Mouse (Mus musculus) kidney, adult 2 months (tissue): ENCODE measurements around the gene Fchsd2. TPM values are rescaled to one million over a fixed set of nuclear protein-coding genes. Genes with fewer than 3 reads are reported as not detected.

ENCODE experiments used
- DNase-seq: peaks from one replicate; pipeline ENCODE4 v3.0.0; 2021
- H3K27ac ChIP-seq: fragments of 200-500 bp; 2 replicates; pipeline ENCODE4 v1.5.1; 2012; ENCODE audit warnings: low read depth, low read length, control low read depth, inconsistent platforms; ENCODE audit not compliant: insufficient read depth
- H3K27me3 ChIP-seq: fragments of 200-500 bp; replicated peaks from 2 replicates; pipeline ENCODE4 v1.6.1; 2012; ENCODE audit warnings: mild to moderate bottlenecking, moderate library complexity, low read length, inconsistent platforms; ENCODE audit not compliant: control insufficient read depth, insufficient read depth
- H3K36me3 ChIP-seq: fragments of 200-500 bp; 2 replicates; pipeline ENCODE4 v1.6.1; 2012; ENCODE audit warnings: mild to moderate bottlenecking, moderate library complexity, low read length, inconsistent platforms; ENCODE audit not compliant: control insufficient read depth, insufficient read depth
- H3K4me1 ChIP-seq: fragments of 200-500 bp; 2 replicates; pipeline ENCODE4 v1.6.1; 2011; ENCODE audit warnings: low read length; ENCODE audit not compliant: control insufficient read depth, insufficient read depth
- H3K4me3 ChIP-seq: fragments of 200-500 bp; 2 replicates; pipeline ENCODE4 v1.5.1; 2011; ENCODE audit warnings: mild to moderate bottlenecking, low read depth, low read length, control low read depth; ENCODE audit not compliant: insufficient read depth
- CTCF ChIP-seq: fragments of 200-500 bp; conservative IDR thresholded peaks from 2 replicates; pipeline ENCODE4 v1.5.1; 2011; ENCODE audit warnings: low read depth, mild to moderate bottlenecking, control low read depth, low read length, moderate library complexity, mixed read lengths; ENCODE audit not compliant: insufficient read depth, insufficient read length
- POLR2A ChIP-seq: fragments of 200-500 bp; IDR thresholded peaks from one replicate; pipeline ENCODE4 v1.6.1; 2011; ENCODE audit warnings: low read depth, low read length, control low read depth
- WGBS: fragments of 180-500 bp; shearing (Covaris S2); methylation state at CpG from one replicate; pipeline ENCODE4 v1.1.7; 2018; 5-methylcytosine and 5-hydroxymethylcytosine counted together
- polyA plus RNA-seq: library from polyadenylated mRNA; depleted of rRNA; stranded (reverse); fragments of >200 nt; gene quantifications from 2 replicates; pipeline ENCODE4 v1.2.3, GENCODE M21; 2012

Fchsd2 gene
- polyA plus RNA-seq, 1 experiment: 7.1 TPM

GRCm38 (mm10) chr7:101093231-101093630 is 568 bp downstream of the Fchsd2 start:
- Histone ChIP-seq H3K27ac (no peak overlapping the region), H3K36me3 (no peaks in the 10 kb centered on the region), H3K27me3 (no peaks in the 10 kb centered on the region), H3K4me3 (no peak overlapping the region), H3K4me1 (peaks cover 6% of the 10 kb centered on the region)
- TF ChIP-seq POLR2A (no peak), CTCF (no peak)
- 69% methylated on average over 3 of the region's 3 CpGs for WGBS
- no peak for DNase-seq

GRCm38 (mm10) chr7:101094746-101095145 is 2.1 kb downstream of the Fchsd2 start:
- Histone ChIP-seq H3K36me3 (no peaks in the 10 kb centered on the region), H3K27me3 (no peaks in the 10 kb centered on the region), H3K27ac (no peak overlapping the region), H3K4me1 (no peaks in the 10 kb centered on the region), H3K4me3 (no peak overlapping the region)
- WGBS: 81% methylated on average over 1 of the region's 1 CpGs
- no peak for DNase-seq
- no peak for TF ChIP-seq CTCF

GRCm38 (mm10) chr7:101095560-101095959 is 2.9 kb downstream of the Fchsd2 start:
- no peaks in the 10 kb centered on the region for H3K4me1 ChIP-seq
- H3K27ac ChIP-seq: no peak overlapping the region
- WGBS: 87% methylated on average over 5 of the region's 5 CpGs
- no peak for DNase-seq
- H3K27me3 ChIP-seq: no peaks in the 10 kb centered on the region
- no peaks in the 10 kb centered on the region for H3K36me3 ChIP-seq
- H3K4me3 ChIP-seq: no peak overlapping the region
- no peak for TF ChIP-seq POLR2A
- TF ChIP-seq CTCF: no peak

- WGBS: 95% methylated on average over 2 of the region's 2 CpGs
- TF ChIP-seq POLR2A (no peak), CTCF (no peak)
- no peaks in the 10 kb centered on the region for H3K36me3 ChIP-seq
- no peaks in the 10 kb centered on the region for H3K27me3 ChIP-seq
- no peak overlapping the region for H3K27ac ChIP-seq
- no peak for DNase-seq
- no peak overlapping the region for H3K4me3 ChIP-seq
- no peaks in the 10 kb centered on the region for H3K4me1 ChIP-seq
Observed at GRCm38 (mm10) chr7:101096576-101096975, 3.9 kb downstream of the Fchsd2 start.

GRCm38 (mm10) chr7:101097084-101097483 is 4.4 kb downstream of the Fchsd2 start:
- H3K36me3 ChIP-seq: no peaks in the 10 kb centered on the region
- 70% methylated on average over 3 of the region's 3 CpGs for WGBS
- no peak for TF ChIP-seq POLR2A
- no peak for TF ChIP-seq CTCF
- no peak overlapping the region for H3K4me3 ChIP-seq
- no peaks in the 10 kb centered on the region for H3K27me3 ChIP-seq
- no peak overlapping the region for H3K27ac ChIP-seq
- DNase-seq: no peak
- H3K4me1 ChIP-seq: no peaks in the 10 kb centered on the region

GRCm38 (mm10) chr7:101099981-101100380 is 7.3 kb downstream of the Fchsd2 start:
- H3K4me3 ChIP-seq: no peak overlapping the region
- H3K27me3 ChIP-seq: no peaks in the 10 kb centered on the region
- no peaks in the 10 kb centered on the region for H3K36me3 ChIP-seq
- H3K4me1 ChIP-seq: no peaks in the 10 kb centered on the region
- no peak for DNase-seq
- H3K27ac ChIP-seq: no peak overlapping the region
- TF ChIP-seq CTCF (no peak), POLR2A (no peak)
- WGBS: 90% methylated on average over 3 of the region's 3 CpGs

GRCm38 (mm10) chr7:101101156-101101691 is 8.6 kb downstream of the Fchsd2 start:
- peak; percentile 41 for DNase-seq
- H3K36me3 ChIP-seq: no peaks in the 10 kb centered on the region
- H3K27ac ChIP-seq: peak overlapping the region; percentile 34; the same call in 1 of the 2 replicates
- H3K4me1 ChIP-seq: no peaks in the 10 kb centered on the region
- no peaks in the 10 kb centered on the region for H3K27me3 ChIP-seq
- TF ChIP-seq POLR2A (no peak), CTCF (no peak)
- WGBS: 70% methylated on average over 10 of the region's 10 CpGs
- H3K4me3 ChIP-seq: no peak overlapping the region

GRCm38 (mm10) chr7:101106666-101107065 is 14.0 kb downstream of the Fchsd2 start:
- TF ChIP-seq POLR2A (no peak), CTCF (no peak; the same call in 1 of the 2 replicates)
- H3K36me3 ChIP-seq: no peaks in the 10 kb centered on the region
- H3K27me3 ChIP-seq: no peaks in the 10 kb centered on the region
- peaks cover 12% of the 10 kb centered on the region; the same call in 1 of the 2 replicates for H3K4me1 ChIP-seq
- no peak overlapping the region for H3K27ac ChIP-seq
- H3K4me3 ChIP-seq: no peak overlapping the region
- no peak for DNase-seq
- 74% methylated on average over 2 of the region's 2 CpGs for WGBS
